Mouse (Mus musculus): ENCODE measurements around the gene Zfp418. TPM values are rescaled to one million over a fixed set of nuclear protein-coding genes. Genes with fewer than 3 reads are reported as not detected.
"Not testable (repeated sequence)": the region's sequence is repeated elsewhere in the genome, so short reads cannot be mapped to it uniquely, and the experiment has no call there.

The Zfp418 gene
- polyA plus RNA-seq (2015; fragmentation: Nextera tagmentation; extraction: Ambion mirVana), result 3.6 and 4.0 TPM in 2 replicates

DNA sequence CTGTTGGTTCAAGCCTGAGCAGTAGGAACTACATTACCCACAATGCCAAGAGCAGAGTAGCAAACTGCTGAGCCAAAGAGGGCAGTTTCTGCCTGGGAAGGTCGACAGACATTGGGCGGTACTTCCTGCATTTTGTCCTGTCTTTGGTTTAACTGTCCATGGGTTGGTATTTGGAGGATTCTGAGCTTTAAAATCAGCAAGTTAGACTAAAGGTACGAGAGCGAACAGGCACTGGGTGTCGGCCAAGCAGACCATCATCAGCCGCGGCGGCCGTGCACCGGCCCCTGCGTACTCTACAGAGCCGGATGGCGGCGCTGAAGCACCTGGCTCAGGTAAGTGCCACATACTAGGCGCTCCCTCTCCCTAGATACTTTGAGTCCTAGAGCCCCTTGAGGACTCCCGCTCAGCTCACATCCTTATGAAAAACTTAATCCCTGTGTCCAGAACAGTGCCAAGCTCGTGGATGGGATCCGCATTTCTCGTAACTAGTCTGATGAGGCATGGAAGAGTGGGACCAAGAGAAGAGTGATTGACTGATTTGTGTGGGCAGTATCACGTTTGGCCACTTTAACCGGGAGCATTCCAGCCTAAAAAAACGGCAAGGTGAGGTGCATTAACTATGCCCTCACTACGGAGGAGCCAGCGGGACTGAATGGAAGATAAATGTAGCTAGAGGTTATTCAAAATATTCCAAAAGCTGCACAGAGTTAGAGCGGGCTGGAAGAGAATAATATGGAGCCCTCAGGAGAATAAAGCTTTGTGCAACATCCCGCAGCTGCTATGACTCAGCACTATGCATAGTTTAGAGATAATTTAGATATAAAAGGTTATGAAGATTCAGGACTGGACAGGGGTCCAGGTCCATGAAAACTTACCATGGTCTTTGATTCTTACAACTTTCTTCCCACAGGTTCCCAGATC lies at the start of gene Zfp418:
Zfp418 (plus strand) TSS at position 104 of the 921 bp plus-strand sequence.
- Histone ChIP-seq H3K36me3 (ENCODE audit: poor library complexity, severe bottlenecking) (peaks cover 16% of the 10 kb centered on the region), H3K4me2 (peak within 1 kb of the TSS; percentile 70), H3K9ac (peak within 1 kb of the TSS; percentile 74), H3K9me3 (replicated peaks) (no peaks in the 10 kb centered on the region), H3K4me3 (peak within 1 kb of the TSS; percentile 60), H3K4me1 (peaks cover 7% of the 10 kb centered on the region), H3K27me3 (no peaks in the 10 kb centered on the region), H3K27ac (no peak within 1 kb of the TSS)
- peak; percentile 98 for ATAC-seq
- WGBS, result 2% methylated on average over 26 of the region's 26 CpGs

GRCm38 (mm10) chr7:7121602-7121980 lies 49.5 kb upstream of the Zfp418 start:
- peaks cover 10% of the 10 kb centered on the region for H3K4me1 ChIP-seq
- no peaks in the 10 kb centered on the region for H3K27me3 ChIP-seq
- 53% methylated on average over 6 of the region's 6 CpGs for WGBS
- no peak overlapping the region for H3K27ac ChIP-seq
- H3K9ac ChIP-seq, result no peak overlapping the region
- H3K4me2 ChIP-seq, result peak overlapping the region; percentile 65
- H3K9me3 ChIP-seq (replicated peaks), result no peaks in the 10 kb centered on the region
- H3K4me3 ChIP-seq, result peak overlapping the region; percentile 59
- no peak for ATAC-seq
- H3K36me3 ChIP-seq (ENCODE audit: poor library complexity, severe bottlenecking), result peaks cover 26% of the 10 kb centered on the region

GRCm38 (mm10) chr7:7130491-7131124 lies 40.5 kb upstream of the Zfp418 start:
- H3K9ac ChIP-seq; H3K4me3 ChIP-seq; ATAC-seq; H3K27ac ChIP-seq; H3K4me2 ChIP-seq; H3K27me3 ChIP-seq; H3K9me3 ChIP-seq (replicated peaks); H3K4me1 ChIP-seq: not testable (repeated sequence)
- WGBS, result 95% methylated on average over 15 of the region's 15 CpGs
- H3K36me3 ChIP-seq (ENCODE audit: poor library complexity, severe bottlenecking), result peaks cover 36% of the 10 kb centered on the region

- Histone ChIP-seq H3K9me3 (replicated peaks) (no peaks in the 10 kb centered on the region; the same call in 1 of the 2 replicates), H3K27ac (no peak overlapping the region), H3K4me2 (no peak overlapping the region), H3K36me3 (ENCODE audit: poor library complexity, severe bottlenecking) (peaks cover 36% of the 10 kb centered on the region), H3K9ac (no peak overlapping the region), H3K4me3 (no peak overlapping the region), H3K27me3 (no peaks in the 10 kb centered on the region), H3K4me1 (peaks cover 14% of the 10 kb centered on the region)
- WGBS, result 72% methylated on average over 8 of the region's 8 CpGs
- no peak for ATAC-seq
Measured at GRCm38 (mm10) chr7:7132751-7133150, 38.4 kb upstream of the Zfp418 start.

- Histone ChIP-seq H3K4me1 (peaks cover 14% of the 10 kb centered on the region), H3K27ac (peak within 1 kb of the TSS; percentile 54; the same call in 1 of the 2 replicates), H3K4me2 (peak within 1 kb of the TSS; percentile 65), H3K36me3 (ENCODE audit: poor library complexity, severe bottlenecking) (peaks cover 24% of the 10 kb centered on the region), H3K9ac (peak within 1 kb of the TSS; percentile 75), H3K9me3 (replicated peaks) (no peaks in the 10 kb centered on the region), H3K4me3 (peak within 1 kb of the TSS; percentile 54), H3K27me3 (no peaks in the 10 kb centered on the region)
- 6% methylated on average over 16 of the region's 16 CpGs for WGBS
- ATAC-seq, result peak; percentile 98
Measured at GRCm38 (mm10) chr7:7136379-7136866, 34.7 kb upstream of the Zfp418 start, which contains the start of gene Zfp773. Gene Zfp773 (minus strand): TSS chr7:7136755.

DNA sequence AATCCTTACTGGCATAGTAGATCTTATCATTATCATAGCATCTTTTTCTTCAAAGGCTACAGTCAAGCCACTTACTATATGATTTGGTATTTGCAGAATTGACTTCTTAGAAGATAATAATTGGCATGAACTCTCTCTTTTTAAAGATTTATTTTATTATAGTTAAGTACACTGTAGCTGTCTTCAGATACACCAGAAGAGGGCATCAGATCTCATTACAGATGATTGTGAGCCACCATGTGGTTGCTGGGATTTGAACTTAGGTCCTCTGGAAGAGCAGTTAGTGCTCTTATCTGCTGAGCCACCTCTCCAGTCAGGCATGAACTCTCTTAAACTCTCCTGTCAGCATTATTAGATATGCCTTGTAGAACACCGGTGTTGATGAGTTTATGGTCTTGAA lies 26.9 kb upstream of the Zfp418 start:
- Histone ChIP-seq H3K4me2 (no peak overlapping the region), H3K4me3 (no peak overlapping the region), H3K9me3 (replicated peaks) (peaks cover 12% of the 10 kb centered on the region), H3K9ac (no peak overlapping the region), H3K4me1 (no peaks in the 10 kb centered on the region), H3K36me3 (ENCODE audit: poor library complexity, severe bottlenecking) (no peaks in the 10 kb centered on the region), H3K27me3 (no peaks in the 10 kb centered on the region), H3K27ac (no peak overlapping the region)
- WGBS, result 95% methylated on average over 1 of the region's 1 CpGs
- ATAC-seq, result no peak

DNA sequence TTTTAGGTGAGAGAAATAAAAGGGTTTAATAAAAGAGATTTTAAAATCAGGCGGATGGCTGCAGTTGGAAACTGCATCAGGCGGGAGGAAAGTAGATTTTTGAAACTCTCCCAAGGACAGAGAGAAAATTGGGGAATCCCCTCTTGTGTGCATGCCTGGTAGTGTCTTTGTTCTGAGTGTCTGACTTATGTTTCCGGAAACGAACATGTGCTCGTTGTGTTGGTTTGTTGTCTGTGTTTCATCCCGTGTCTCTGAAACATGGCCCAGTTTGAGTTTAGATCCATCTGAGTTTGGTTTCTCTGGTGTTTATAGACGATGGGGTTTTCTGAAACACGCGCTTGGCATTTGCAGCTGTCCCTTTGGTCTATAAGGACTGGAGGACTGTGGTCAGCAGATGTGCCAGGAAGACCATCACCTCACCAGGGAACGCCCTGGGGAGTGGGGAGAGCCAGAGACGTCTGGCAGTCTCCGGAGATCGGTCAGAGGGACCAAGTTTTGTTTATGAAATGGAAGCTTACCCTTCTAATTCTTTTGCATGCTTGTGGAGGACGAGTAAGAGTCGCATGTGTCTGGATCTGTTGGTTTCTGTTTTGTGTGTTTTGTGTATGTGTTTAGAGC lies 25.0 kb upstream of the Zfp418 start:
- Histone ChIP-seq H3K27me3 (no peaks in the 10 kb centered on the region), H3K4me1 (no peaks in the 10 kb centered on the region), H3K9ac (no peak overlapping the region), H3K27ac (no peak overlapping the region), H3K4me2 (no peak overlapping the region), H3K4me3 (no peak overlapping the region), H3K9me3 (replicated peaks) (peaks cover 12% of the 10 kb centered on the region), H3K36me3 (ENCODE audit: poor library complexity, severe bottlenecking) (no peaks in the 10 kb centered on the region)
- WGBS, result 91% methylated on average over 15 of the region's 15 CpGs
- no peak for ATAC-seq

DNA sequence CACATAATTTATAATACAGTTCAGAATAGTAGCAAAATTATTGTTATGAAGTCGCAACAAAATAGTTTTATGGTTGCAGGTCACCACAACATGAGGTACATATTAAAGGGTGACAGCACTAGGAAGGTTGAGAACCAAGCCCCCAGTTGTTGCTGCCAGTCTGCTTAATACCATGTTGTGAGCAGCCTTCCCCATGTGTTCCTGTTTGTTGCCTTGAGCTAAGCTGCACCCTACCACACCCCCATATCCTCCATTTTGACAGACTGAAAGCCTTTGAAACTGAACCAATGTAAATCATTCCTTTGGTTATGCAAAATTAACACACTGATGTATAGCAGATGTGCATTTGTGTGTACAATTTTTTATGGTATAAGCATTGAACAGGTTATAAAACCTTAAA lies 14.8 kb downstream of the Zfp418 start:
- Histone ChIP-seq H3K4me2 (no peak overlapping the region), H3K9ac (no peak overlapping the region), H3K9me3 (replicated peaks) (no peaks in the 10 kb centered on the region), H3K27ac (no peak overlapping the region), H3K4me1 (no peaks in the 10 kb centered on the region), H3K4me3 (no peak overlapping the region), H3K36me3 (ENCODE audit: poor library complexity, severe bottlenecking) (peaks cover 29% of the 10 kb centered on the region), H3K27me3 (no peaks in the 10 kb centered on the region)
- 90% methylated on average over 1 of the region's 1 CpGs for WGBS
- ATAC-seq, result no peak

GRCm38 (mm10) chr7:7187417-7188190 lies 16.5 kb downstream of the Zfp418 start:
- Histone ChIP-seq H3K4me1 (no peaks in the 10 kb centered on the region), H3K27me3 (no peaks in the 10 kb centered on the region), H3K36me3 (ENCODE audit: poor library complexity, severe bottlenecking) (peaks cover 12% of the 10 kb centered on the region), H3K9ac (no peak overlapping the region), H3K4me2 (peak overlapping the region; percentile 50), H3K4me3 (peak overlapping the region; percentile 51), H3K27ac (no peak overlapping the region), H3K9me3 (replicated peaks) (no peaks in the 10 kb centered on the region)
- peak; percentile 20 for ATAC-seq
- WGBS, result 42% methylated on average over 13 of the region's 13 CpGs

DNA sequence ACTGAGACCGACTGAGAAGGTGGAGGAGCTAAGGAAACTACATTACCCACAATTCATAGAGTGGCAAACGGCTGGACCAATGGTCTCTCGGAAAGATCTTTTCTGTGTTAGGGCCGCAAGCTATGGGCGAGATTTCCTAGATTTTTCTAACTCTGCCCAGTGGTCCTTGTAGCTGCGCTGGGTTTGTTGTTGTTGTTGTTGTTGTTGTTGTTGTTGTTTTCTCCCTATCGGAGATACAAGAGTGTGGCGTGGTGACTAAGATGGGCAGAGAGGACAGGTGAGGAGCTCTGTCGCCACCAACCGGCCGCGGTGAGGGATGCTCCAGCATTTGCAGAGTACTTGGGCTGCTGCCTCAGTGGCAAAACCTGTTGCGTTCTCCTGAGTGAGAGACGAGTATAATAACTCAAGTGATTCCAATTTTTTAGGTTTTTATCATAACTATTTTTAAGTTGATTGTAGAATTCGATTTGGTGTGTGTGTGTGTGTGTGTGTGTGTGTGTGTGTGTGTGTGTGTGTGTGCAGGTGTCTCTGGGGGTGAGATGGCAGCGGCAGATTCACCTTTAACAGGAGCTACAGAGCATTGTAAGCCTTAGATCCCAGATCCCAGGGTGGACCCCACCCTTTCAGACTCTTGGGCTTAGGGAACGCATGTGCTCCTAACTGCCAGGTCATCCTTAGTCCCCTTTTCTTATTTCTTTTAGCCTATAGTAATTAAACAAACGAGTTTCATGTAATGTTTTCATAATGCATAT lies 17.2 kb downstream of the Zfp418 start:
- Histone ChIP-seq H3K36me3 (ENCODE audit: poor library complexity, severe bottlenecking) (peaks cover 5% of the 10 kb centered on the region; the same call in 1 of the 2 replicates), H3K4me2 (peak overlapping the region; percentile 50), H3K27ac (no peak overlapping the region), H3K4me3 (peak overlapping the region; percentile 51), H3K9ac (no peak overlapping the region), H3K27me3 (no peaks in the 10 kb centered on the region), H3K4me1 (no peaks in the 10 kb centered on the region), H3K9me3 (replicated peaks) (no peaks in the 10 kb centered on the region)
- 11% methylated on average over 18 of the region's 18 CpGs for WGBS
- ATAC-seq, result peak; percentile 98

Data from forebrain, embryonic 13.5 days (tissue).